Mouse (Mus musculus) neural tube, embryonic 13.5 days (tissue): ENCODE results near the gene Sds. TPM values are rescaled to one million over a fixed set of nuclear protein-coding genes. Genes with fewer than 3 reads are reported as not detected.
A peak's percentile ranks its signal among the peaks of the same experiment; 100 is the strongest.

Experiments
- ATAC-seq: fragments of 200-750 bp; cut with Nextera tagmentation; 2 replicates; pipeline ENCODE4 v1.8.0; 2017; ENCODE audit warnings: low read depth, mild to moderate bottlenecking, moderate TSS enrichment, moderate library complexity
- H3K27ac ChIP-seq: fragments of 300-500 bp; sonication (generic); replicated peaks from 2 replicates; pipeline ENCODE4 v1.5.1; 2015; ENCODE audit warnings: moderate library complexity, mild to moderate bottlenecking, inconsistent platforms
- H3K27me3 ChIP-seq: fragments of 300-500 bp; sonication (generic); 2 replicates; pipeline ENCODE4 v1.6.1; 2015; ENCODE audit warnings: mild to moderate bottlenecking, inconsistent platforms
- H3K36me3 ChIP-seq: fragments of 300-500 bp; sonication (generic); 2 replicates; pipeline ENCODE4 v1.6.1; 2015; ENCODE audit warnings: mild to moderate bottlenecking, inconsistent platforms
- H3K4me1 ChIP-seq: fragments of 300-500 bp; sonication (generic); replicated peaks from 2 replicates; pipeline ENCODE4 v1.6.1; 2015; ENCODE audit warnings: inconsistent platforms
- H3K4me2 ChIP-seq: fragments of 300-500 bp; sonication (generic); 2 replicates; pipeline ENCODE4 v1.6.1; 2015; ENCODE audit warnings: inconsistent platforms, mild to moderate bottlenecking, moderate library complexity
- H3K4me3 ChIP-seq: fragments of 300-500 bp; sonication (generic); 2 replicates; pipeline ENCODE4 v1.5.1; 2015; ENCODE audit warnings: mild to moderate bottlenecking, inconsistent platforms
- H3K9ac ChIP-seq: fragments of 300-500 bp; sonication (generic); 2 replicates; pipeline ENCODE4 v1.6.1; 2015; ENCODE audit warnings: moderate library complexity, mild to moderate bottlenecking, inconsistent platforms
- H3K9me3 ChIP-seq: fragments of 300-500 bp; sonication (generic); 2 replicates; pipeline ENCODE4 v1.6.1; 2016; ENCODE audit warnings: inconsistent platforms
- WGBS: fragments of 180-500 bp; shearing (Covaris S2); methylation state at CpG from one replicate; pipeline ENCODE4 v1.1.7; 2015; 5-methylcytosine and 5-hydroxymethylcytosine counted together
- polyA plus RNA-seq: library from polyadenylated mRNA; unstranded; fragments of >200 nt; fragmentation: Nextera tagmentation; extraction: Ambion mirVana; gene quantifications from 2 replicates; pipeline ENCODE4 v1.2.1, GENCODE M21; 2015

Sds gene
- polyA plus RNA-seq, 1 experiment from 2014 or later: not detected

GRCm38 (mm10) chr5:120507311-120507710, 31.0 kb downstream of the Sds start:
- Histone ChIP-seq H3K4me3 (no peak overlapping the region), H3K4me2 (no peak overlapping the region), H3K27me3 (peaks cover 10% of the 10 kb centered on the region), H3K27ac (no peak overlapping the region), H3K36me3 (no peaks in the 10 kb centered on the region), H3K4me1 (peaks cover 51% of the 10 kb centered on the region), H3K9ac (no peak overlapping the region), H3K9me3 (no peaks in the 10 kb centered on the region)
- no peak for ATAC-seq
- WGBS: 36% methylated on average over 4 of the region's 4 CpGs

- peak within 1 kb of the TSS; percentile 38 for H3K4me3 ChIP-seq
- WGBS: under 1% methylated on average over 35 of the region's 36 CpGs
- H3K27ac ChIP-seq: no peak within 1 kb of the TSS
- H3K9me3 ChIP-seq: no peaks in the 10 kb centered on the region
- peak within 1 kb of the TSS; percentile 54 for H3K4me2 ChIP-seq
- H3K9ac ChIP-seq: peak within 1 kb of the TSS; percentile 47
- peak; percentile 68 for ATAC-seq
- peaks cover 11% of the 10 kb centered on the region for H3K27me3 ChIP-seq
- peaks cover 71% of the 10 kb centered on the region for H3K4me1 ChIP-seq
- H3K36me3 ChIP-seq: no peaks in the 10 kb centered on the region
These were observed 34.8 kb downstream of the Sds start, which contains the start of gene Slc8b1 for GRCm38 (mm10) chr5:120510982-120511642. TSS of gene Slc8b1 (plus strand) at chr5:120511168.

GRCm38 (mm10) chr5:120511643-120512220, 35.4 kb downstream of the Sds start:
- H3K4me1 ChIP-seq: peaks cover 71% of the 10 kb centered on the region
- no peaks in the 10 kb centered on the region for H3K9me3 ChIP-seq
- WGBS: 34% methylated on average over 14 of the region's 14 CpGs
- no peaks in the 10 kb centered on the region for H3K36me3 ChIP-seq
- ATAC-seq: no peak
- peak overlapping the region; percentile 54 for H3K4me2 ChIP-seq
- H3K4me3 ChIP-seq: peak overlapping the region; percentile 38
- peaks cover 11% of the 10 kb centered on the region for H3K27me3 ChIP-seq
- H3K9ac ChIP-seq: peak overlapping the region; percentile 47; the same call in 1 of the 2 replicates
- no peak overlapping the region for H3K27ac ChIP-seq

GRCm38 (mm10) chr5:120512911-120513555, 36.7 kb downstream of the Sds start:
- H3K4me3 ChIP-seq: no peak overlapping the region
- peaks cover 11% of the 10 kb centered on the region for H3K27me3 ChIP-seq
- WGBS: 33% methylated on average over 15 of the region's 15 CpGs
- H3K4me2 ChIP-seq: no peak overlapping the region
- peaks cover 63% of the 10 kb centered on the region for H3K4me1 ChIP-seq
- no peak for ATAC-seq
- H3K27ac ChIP-seq: no peak overlapping the region
- no peaks in the 10 kb centered on the region for H3K36me3 ChIP-seq
- no peak overlapping the region for H3K9ac ChIP-seq
- no peaks in the 10 kb centered on the region for H3K9me3 ChIP-seq

GRCm38 (mm10) chr5:120514031-120514677, 37.8 kb downstream of the Sds start:
- no peaks in the 10 kb centered on the region for H3K9me3 ChIP-seq
- WGBS: 84% methylated on average over 9 of the region's 9 CpGs
- peaks cover 63% of the 10 kb centered on the region for H3K4me1 ChIP-seq
- no peak overlapping the region for H3K4me3 ChIP-seq
- H3K27me3 ChIP-seq: peaks cover 11% of the 10 kb centered on the region
- H3K4me2 ChIP-seq: no peak overlapping the region
- H3K27ac ChIP-seq: no peak overlapping the region
- ATAC-seq: no peak
- no peaks in the 10 kb centered on the region for H3K36me3 ChIP-seq
- H3K9ac ChIP-seq: no peak overlapping the region

- H3K36me3 ChIP-seq: no peaks in the 10 kb centered on the region
- ATAC-seq: no peak
- WGBS: 8% methylated on average over 4 of the region's 4 CpGs
- peak overlapping the region; percentile 52 for H3K27ac ChIP-seq
- no peak overlapping the region for H3K9ac ChIP-seq
- H3K9me3 ChIP-seq: no peaks in the 10 kb centered on the region
- H3K27me3 ChIP-seq: peaks cover 11% of the 10 kb centered on the region
- H3K4me2 ChIP-seq: no peak overlapping the region
- H3K4me1 ChIP-seq: peaks cover 63% of the 10 kb centered on the region
- no peak overlapping the region for H3K4me3 ChIP-seq
These were observed 38.4 kb downstream of the Sds start for GRCm38 (mm10) chr5:120514754-120515153.

- Histone ChIP-seq H3K27ac (peak overlapping the region; percentile 52), H3K9me3 (no peaks in the 10 kb centered on the region), H3K36me3 (no peaks in the 10 kb centered on the region), H3K4me1 (peaks cover 56% of the 10 kb centered on the region), H3K4me2 (no peak overlapping the region), H3K4me3 (no peak overlapping the region), H3K9ac (no peak overlapping the region), H3K27me3 (peaks cover 11% of the 10 kb centered on the region)
- 78% methylated on average over 7 of the region's 7 CpGs for WGBS
- ATAC-seq: no peak
These were observed 39.1 kb downstream of the Sds start for GRCm38 (mm10) chr5:120515451-120515850.

- H3K9ac ChIP-seq: no peak overlapping the region
- no peak for ATAC-seq
- no peaks in the 10 kb centered on the region for H3K9me3 ChIP-seq
- H3K27ac ChIP-seq: no peak overlapping the region
- H3K36me3 ChIP-seq: no peaks in the 10 kb centered on the region
- peaks cover 9% of the 10 kb centered on the region for H3K27me3 ChIP-seq
- WGBS: 61% methylated on average over 15 of the region's 15 CpGs
- no peak overlapping the region for H3K4me3 ChIP-seq
- no peak overlapping the region for H3K4me2 ChIP-seq
- peaks cover 47% of the 10 kb centered on the region for H3K4me1 ChIP-seq
These were observed 40.1 kb downstream of the Sds start for GRCm38 (mm10) chr5:120516221-120516984.

GRCm38 (mm10) chr5:120517552-120517951, 41.2 kb downstream of the Sds start:
- Histone ChIP-seq H3K36me3 (no peaks in the 10 kb centered on the region), H3K9ac (no peak overlapping the region), H3K4me1 (peaks cover 36% of the 10 kb centered on the region), H3K27ac (no peak overlapping the region), H3K27me3 (no peaks in the 10 kb centered on the region), H3K4me2 (no peak overlapping the region), H3K4me3 (no peak overlapping the region), H3K9me3 (no peaks in the 10 kb centered on the region)
- WGBS: 48% methylated on average over 9 of the region's 9 CpGs
- ATAC-seq: no peak

GRCm38 (mm10) chr5:120522649-120523048, 46.3 kb downstream of the Sds start:
- no peak overlapping the region for H3K4me2 ChIP-seq
- no peak overlapping the region for H3K9ac ChIP-seq
- WGBS: 76% methylated on average over 3 of the region's 3 CpGs
- no peaks in the 10 kb centered on the region for H3K36me3 ChIP-seq
- no peaks in the 10 kb centered on the region for H3K27me3 ChIP-seq
- H3K4me1 ChIP-seq: peaks cover 4% of the 10 kb centered on the region; the same call in 1 of the 2 replicates
- no peak for ATAC-seq
- H3K27ac ChIP-seq: no peak overlapping the region
- H3K9me3 ChIP-seq: no peaks in the 10 kb centered on the region
- H3K4me3 ChIP-seq: no peak overlapping the region

- no peak overlapping the region for H3K4me2 ChIP-seq
- ATAC-seq: no peak
These were observed 48.4 kb downstream of the Sds start for GRCm38 (mm10) chr5:120524736-120525135.

More at GRCm38 (mm10) chr5:120524736-120525135, 48.4 kb downstream of the Sds start:
- H3K4me3 ChIP-seq: no peak overlapping the region
- H3K4me1 ChIP-seq: peaks cover 4% of the 10 kb centered on the region; the same call in 1 of the 2 replicates
- WGBS: 94% methylated on average over 2 of the region's 2 CpGs
- H3K9ac ChIP-seq: no peak overlapping the region
- no peak overlapping the region for H3K27ac ChIP-seq
- no peaks in the 10 kb centered on the region for H3K36me3 ChIP-seq
- H3K27me3 ChIP-seq: no peaks in the 10 kb centered on the region
- H3K9me3 ChIP-seq: no peaks in the 10 kb centered on the region
